Mouse (Mus musculus): ENCODE results near the gene Rhbg.

Gene Rhbg

GRCm38 (mm10) chr3:88256382-88256781 lies 1.9 kb upstream of the Rhbg start:
- DNase-seq (ENCODE audit: low read depth): no peak

DNA sequence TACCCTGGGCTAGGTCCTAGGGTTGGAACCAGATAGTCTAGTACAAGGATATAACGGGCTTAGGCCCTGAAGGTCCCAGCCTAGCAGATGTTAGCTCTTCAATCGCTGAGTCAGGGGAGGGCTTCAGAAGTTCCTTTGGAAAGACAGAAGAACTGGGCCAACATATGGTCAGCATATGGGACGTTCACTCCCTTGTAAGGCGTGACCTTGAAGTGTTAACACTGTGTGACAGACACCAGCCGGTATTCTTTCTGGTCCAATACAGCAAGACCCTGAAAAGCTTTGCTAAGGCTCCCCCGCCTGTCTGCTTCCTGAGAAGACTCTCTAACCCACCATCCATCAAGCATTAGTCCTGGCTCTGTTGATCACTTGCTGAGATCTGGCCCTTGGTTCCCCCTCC lies 1.4 kb upstream of the Rhbg start:
- DNase-seq (ENCODE audit: low read depth): no peak

- no peak for DNase-seq (ENCODE audit: low read depth)
These were observed 1.8 kb downstream of the Rhbg start for GRCm38 (mm10) chr3:88252739-88253138.

DNA sequence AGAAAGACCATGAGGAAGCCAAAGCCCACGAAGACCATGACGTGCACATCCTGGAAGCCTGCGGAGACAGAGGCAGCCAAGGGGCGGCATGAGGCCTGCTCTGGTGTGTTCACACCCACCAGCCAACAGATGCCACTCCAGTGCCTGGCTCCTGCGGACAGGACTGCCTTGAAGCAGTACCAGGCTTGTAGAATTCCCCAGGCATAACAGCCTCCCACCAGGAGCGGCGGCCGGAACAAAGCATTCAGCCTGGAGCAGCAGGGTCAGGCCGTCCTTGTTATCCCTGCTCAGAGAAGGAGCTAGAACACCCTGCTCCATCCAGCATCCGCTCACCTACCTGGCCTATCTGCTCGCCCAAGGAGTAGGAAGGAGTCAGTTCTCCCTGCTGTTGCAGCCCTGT lies 6.1 kb downstream of the Rhbg start:
- DNase-seq (ENCODE audit: low read depth): no peak

DNA sequence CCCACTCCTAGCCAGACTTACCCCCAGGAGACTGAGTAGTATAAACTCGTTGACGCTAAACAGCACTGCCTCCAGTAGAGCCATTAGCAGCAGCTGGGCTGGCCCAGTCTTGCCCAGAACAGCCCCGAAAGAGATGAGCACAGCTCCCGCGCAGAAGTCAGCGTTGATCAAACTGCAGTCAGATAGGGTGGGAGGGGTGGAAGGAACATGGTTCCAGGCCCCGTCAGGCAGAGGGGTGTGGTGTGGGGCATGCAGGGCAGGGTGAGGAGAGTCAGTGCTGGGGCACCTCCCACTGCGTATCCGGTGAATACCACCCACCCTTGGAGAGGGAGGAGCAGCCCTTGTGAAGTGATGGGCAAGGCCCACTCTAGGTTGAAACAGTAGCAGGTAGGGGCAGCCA lies 6.8 kb downstream of the Rhbg start:
- DNase-seq (ENCODE audit: low read depth): no peak

GRCm38 (mm10) chr3:88245811-88246210 lies 8.7 kb downstream of the Rhbg start:
- peak; percentile 38 for DNase-seq (ENCODE audit: low read depth)

GRCm38 (mm10) chr3:88244071-88244470 lies 10.4 kb downstream of the Rhbg start:
- DNase-seq (ENCODE audit: low read depth): peak; percentile 46

DNA sequence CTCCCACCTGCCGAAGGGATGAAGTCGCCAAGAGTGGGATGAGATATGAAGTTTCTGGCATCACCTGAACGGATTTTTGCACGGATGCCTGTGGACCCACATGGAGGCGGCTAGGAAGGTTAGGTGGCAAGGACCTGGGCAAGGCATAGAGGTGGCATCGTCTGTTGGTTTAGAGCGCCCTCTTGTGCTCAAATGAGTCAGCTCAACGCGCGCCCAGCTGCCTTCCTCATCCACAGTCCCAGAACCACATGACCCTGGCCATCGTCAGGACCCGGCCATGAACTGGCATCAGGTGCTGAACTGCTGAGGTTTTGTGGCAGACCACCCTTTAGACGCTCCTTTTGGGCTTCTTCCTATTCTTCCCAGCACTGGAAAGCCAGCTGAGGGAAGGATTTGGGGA lies 12.0 kb downstream of the Rhbg start:
- peak; percentile 57 for DNase-seq (ENCODE audit: low read depth)

DNA sequence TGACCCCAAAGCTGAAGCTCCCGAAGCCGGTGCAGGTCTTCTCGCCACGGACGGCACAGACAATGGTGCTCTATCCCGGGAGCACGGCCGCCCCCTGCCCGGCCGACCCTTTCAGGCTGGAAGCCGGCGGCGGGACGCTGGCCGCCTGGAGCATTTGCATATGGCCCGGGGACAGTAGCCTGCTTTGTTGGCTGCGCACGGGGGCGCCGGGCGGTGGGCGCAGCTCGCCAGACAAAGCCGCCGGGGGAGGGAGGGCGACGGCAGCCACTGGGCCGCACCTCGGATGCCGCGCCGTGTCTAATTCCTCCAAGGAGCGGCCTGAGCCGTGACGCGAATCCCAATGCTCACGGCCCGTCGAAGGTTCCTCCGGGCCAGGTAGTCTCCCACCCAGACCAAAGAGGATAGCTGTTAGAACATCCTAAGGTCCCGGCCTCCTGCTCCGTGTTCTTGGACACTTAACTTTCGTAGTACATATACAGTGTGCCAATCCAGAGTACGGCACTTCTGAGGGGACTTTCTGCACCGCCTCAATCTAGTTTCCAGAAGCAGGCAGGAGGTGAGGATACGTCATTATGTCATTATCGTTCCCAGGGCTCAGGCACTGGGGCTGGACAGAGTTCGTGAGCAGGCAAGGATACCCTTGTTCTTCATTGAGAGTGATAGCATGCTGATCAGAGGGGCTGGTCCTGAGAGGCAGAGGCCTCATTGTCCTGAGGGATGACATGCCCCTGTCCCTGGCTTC lies 13.3 kb downstream of the Rhbg start:
- DNase-seq (ENCODE audit: low read depth): no peak

DNA sequence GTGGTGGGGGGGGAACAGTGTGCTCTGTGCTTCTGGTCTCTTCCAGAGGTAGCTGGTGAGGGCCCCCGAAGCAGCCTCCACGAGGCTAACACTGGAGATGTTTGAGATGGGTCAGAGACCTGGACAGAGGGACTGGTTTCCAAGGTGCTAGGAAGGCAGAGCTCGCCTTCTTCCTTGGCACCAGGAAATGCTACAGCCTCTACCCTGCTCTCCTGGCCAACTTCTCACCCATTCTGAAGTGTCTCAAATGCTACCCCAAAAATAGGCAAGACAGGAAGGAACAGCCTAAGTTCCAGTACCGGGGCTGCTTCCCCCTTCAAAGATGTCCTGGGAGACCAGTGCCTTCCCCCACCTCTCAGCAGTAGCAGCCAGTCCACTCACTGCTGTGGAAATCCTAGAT lies 15.1 kb downstream of the Rhbg start:
- DNase-seq (ENCODE audit: low read depth): no peak

DNA sequence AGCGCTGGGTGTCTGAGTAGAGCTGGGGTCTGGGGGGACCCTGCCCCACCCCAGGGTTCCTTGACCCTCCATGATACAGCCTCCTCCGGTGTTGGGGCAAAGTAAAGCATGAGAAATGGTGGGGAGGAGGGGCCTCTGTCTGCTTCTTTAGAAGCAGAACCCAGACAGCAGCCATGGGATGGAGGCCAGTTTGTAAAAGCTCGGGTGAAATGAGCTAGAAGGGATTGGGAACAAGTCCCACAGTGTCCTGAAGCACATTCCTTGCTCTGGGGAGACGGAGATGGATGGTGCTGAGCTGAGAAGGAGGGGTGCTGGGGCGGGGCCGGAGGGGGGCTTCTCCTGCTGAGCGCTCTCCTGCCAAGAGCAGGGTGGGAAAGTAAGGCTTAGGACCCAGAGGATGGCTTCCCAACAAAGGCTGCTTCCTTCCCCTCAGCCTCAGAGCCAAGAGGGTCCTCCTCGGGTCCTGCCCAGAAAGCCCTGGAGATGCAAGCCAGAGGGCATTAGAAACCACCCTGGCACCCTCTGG lies 15.6 kb downstream of the Rhbg start:
- no peak for DNase-seq (ENCODE audit: low read depth)

- DNase-seq (ENCODE audit: low read depth): no peak
These were observed 16.8 kb downstream of the Rhbg start for GRCm38 (mm10) chr3:88237556-88238194.

DNA sequence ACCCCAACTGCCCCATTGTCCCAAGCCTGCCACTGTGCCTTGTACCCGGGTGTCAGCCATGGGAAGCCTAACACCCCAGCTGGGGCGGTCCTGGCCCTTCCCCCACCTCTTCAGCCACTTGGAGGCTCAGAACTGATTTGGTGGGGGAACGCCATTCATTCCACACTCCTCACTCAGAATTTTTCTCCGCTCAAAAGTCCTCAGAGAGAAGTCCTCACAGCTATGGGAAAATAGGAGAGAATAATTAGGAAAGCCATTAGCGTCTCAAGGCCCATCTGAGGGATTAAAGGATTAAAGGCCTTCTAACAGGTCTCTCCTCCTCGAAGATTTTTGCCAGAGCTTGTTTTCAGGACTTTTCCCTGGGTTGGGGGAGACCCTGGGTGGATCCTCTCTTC lies 17.4 kb downstream of the Rhbg start:
- no peak for DNase-seq (ENCODE audit: low read depth)

DNA sequence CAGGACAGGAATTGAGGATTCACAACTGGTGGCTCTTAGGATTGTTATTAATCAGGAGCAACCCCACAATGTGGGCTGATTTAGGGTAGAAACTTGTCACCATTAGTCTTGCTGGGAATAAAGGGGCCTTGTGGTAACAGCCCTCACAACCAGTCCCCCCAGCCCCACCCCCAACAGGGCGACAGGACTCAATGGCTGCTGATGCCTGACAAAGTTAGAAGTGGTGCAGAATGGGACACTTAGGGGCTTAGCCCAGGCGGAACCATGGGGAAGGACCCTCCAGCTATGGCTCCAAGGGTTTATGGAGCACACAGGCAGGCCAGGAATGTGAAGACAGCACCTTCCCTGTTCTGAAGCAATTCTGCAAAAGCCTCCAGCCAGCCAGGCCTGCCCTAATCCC lies 18.9 kb downstream of the Rhbg start:
- no peak for DNase-seq (ENCODE audit: low read depth)

- DNase-seq (ENCODE audit: low read depth): no peak
These were observed 19.3 kb downstream of the Rhbg start for GRCm38 (mm10) chr3:88235216-88235615.

DNA sequence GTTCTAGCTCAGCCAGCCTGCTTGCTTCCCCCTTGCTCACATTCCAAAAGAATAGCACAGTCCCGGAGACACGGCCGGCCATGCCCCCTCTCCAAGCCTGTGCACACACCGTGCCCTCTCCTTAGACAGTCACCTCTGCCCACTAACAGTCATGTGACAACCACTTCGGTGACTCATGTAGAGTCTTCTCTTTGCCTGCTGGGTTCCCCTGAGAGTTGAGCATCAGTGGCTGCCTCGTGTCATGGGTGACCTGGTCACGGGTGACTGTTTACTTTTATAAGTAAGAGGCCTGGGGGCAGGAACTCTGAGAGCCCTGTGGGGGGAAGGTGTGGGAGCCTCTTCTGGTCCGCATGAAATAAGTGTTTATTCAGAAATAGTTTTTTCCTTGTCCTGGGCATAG lies 20.5 kb downstream of the Rhbg start:
- no peak for DNase-seq (ENCODE audit: low read depth)

- no peak for DNase-seq (ENCODE audit: low read depth)
These were observed 21.5 kb downstream of the Rhbg start for GRCm38 (mm10) chr3:88232851-88233649.

DNA sequence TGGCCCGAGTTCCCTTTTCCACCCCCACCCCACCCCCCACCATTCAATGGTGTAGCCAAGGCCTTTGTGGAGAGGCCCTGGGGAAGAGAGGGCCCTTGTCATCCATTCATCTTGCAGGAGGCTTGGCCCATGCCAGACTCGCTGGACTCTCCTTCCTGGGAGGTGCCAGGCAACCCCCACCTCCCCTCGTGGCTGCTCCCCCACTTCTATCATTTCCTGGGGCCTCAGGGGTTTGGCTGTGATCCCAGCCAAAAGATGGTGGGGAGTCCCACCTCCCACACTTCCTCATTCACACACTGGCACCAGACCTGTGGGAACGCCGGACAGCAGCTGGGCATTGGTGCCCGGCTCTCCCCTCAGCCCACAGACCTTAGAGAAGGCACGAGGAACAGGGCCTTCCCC lies 22.2 kb downstream of the Rhbg start:
- DNase-seq (ENCODE audit: low read depth): no peak

DNA sequence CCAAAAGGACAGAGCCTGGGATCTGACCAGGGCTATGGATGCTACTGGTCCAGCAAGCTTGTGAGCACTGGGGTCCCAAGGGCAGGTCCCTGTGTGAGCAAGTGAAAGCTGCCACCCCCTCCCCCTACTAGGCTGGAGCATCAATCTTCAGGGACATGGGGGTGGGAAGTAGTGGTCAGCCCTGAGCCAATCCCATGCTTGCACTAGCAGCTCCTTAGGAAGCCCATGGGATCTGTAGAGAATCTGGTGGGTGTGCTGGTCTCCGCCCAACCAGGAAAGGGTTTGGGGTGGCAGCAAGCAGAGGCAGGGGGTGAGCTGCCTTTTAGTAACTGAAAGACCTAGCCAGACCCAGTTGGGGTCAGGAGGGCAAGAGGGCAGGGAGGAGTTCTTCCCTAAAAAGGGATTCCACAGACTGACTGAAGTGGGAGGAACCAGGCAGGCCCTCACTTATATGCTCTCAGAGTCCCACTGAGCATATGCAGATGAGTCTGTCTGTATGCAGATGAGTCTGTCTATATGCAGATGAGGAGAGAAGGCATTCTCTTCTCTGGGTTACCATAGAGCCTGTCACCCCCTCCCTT lies 23.4 kb downstream of the Rhbg start:
- no peak for DNase-seq (ENCODE audit: low read depth)

DNA sequence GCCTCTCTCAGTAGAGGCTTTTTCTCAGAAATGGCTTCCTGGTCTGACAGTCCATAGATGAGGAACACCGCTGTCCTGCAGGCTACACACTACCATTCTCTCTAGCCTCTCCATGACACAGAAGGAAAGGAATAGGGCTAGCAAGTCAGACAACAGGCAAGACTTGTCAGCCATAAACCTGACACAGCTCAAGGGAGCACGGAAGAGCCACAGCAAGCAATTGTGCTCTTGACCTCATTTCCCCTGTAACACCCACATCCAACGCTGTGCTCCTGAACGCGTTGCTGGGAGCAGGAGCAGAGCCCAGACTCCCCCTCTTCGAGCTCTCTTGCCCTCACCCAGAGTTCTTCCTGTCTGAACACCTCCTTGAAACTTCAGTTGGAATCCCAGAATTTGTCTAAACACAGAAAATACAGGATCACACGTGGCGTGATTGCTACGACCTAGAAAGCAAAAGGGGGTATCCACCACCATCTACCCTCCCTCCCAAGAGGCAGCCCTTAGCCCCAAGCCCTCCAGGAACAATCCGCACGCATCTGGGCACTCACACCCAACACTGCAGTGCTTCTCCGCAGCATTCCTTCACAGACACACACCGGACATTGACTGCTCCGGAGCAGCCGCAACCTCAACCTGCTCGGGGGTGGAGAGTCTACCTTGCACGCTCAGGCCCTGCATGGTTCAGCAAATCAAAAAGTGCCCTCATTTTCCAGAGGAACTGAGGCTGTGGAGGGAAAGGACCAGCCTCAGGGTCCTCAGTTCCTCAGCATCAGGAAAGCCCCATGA lies 24.1 kb downstream of the Rhbg start:
- no peak for DNase-seq (ENCODE audit: low read depth)

DNA sequence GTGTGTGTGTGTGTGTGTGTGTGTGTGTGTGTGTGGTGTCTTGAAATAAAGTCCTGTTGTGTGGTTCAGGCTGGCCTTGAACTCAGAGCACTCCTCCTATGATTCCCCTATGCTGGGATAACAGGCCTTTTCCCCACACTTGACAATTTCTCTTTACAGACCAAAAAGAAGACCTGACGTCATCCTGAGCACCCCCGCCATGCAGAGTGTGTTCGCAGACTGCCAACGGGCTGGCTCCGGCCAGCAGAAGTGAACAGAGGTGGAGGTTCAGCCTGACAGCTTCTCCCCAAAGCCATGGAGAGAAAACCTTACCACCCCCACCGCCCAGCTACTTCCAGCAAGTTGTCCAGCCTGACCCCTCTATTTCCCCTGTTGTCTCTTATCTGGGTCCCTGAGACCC lies 25.0 kb downstream of the Rhbg start:
- no peak for DNase-seq (ENCODE audit: low read depth)

DNA sequence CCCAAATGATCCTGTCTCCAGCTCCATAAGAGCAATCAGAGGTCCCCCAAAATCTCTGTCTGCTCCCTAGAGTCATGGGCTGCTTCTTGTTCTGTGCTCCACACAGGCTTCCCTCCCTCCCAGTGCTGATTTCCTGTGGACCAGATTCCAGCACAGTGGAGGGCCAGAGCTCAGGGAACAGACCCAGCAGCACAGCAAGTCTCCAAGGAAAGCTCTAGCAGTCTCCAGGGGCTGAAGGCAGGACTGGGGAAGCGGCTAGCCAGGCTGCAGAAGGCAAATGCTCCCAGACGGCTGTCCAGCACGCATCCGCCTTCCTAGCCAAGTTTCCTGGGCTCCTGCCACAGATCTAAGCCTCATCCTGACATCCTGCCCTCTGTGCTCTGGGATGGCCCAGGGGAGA lies 25.6 kb downstream of the Rhbg start:
- DNase-seq (ENCODE audit: low read depth): no peak

Data from c-Kit-positive CD71-positive TER-119-negative erythroid progenitor cells, embryonic 14.5 days (primary cell).